Mouse (Mus musculus) limb, embryonic 13.5 days (tissue): ENCODE results near the gene Mast1. TPM values are rescaled to one million over a fixed set of nuclear protein-coding genes. Genes with fewer than 3 reads are reported as not detected.

Source experiments
- ATAC-seq: fragments of 200-750 bp; cut with Nextera tagmentation; 2 replicates; pipeline ENCODE4 v1.8.0; 2017; ENCODE audit warnings: low read depth, moderate number of reproducible peaks, moderate TSS enrichment; ENCODE audit not compliant: low FRiP score
- H3K27ac ChIP-seq: fragments of 300-500 bp; sonication (generic); 2 replicates; pipeline ENCODE4 v1.5.1; 2015; ENCODE audit warnings: inconsistent platforms, mild to moderate bottlenecking, moderate library complexity
- H3K27me3 ChIP-seq: fragments of 300-500 bp; sonication (generic); 2 replicates; pipeline ENCODE4 v1.6.1; 2015; ENCODE audit warnings: mild to moderate bottlenecking, inconsistent platforms
- H3K36me3 ChIP-seq: fragments of 300-500 bp; sonication (generic); 2 replicates; pipeline ENCODE4 v1.6.1; 2015; ENCODE audit warnings: inconsistent platforms, mild to moderate bottlenecking, moderate library complexity
- H3K4me1 ChIP-seq: fragments of 300-500 bp; sonication (generic); 2 replicates; pipeline ENCODE4 v1.6.1; 2015; ENCODE audit warnings: inconsistent platforms
- H3K4me2 ChIP-seq: fragments of 300-500 bp; sonication (generic); replicated peaks from 2 replicates; pipeline ENCODE4 v1.6.1; 2015; ENCODE audit warnings: inconsistent platforms, mild to moderate bottlenecking, moderate library complexity
- H3K4me3 ChIP-seq: fragments of 300-500 bp; sonication (generic); 2 replicates; pipeline ENCODE4 v1.5.1; 2015; ENCODE audit warnings: moderate library complexity, mild to moderate bottlenecking, inconsistent platforms
- H3K9ac ChIP-seq: fragments of 300-500 bp; sonication (generic); 2 replicates; pipeline ENCODE4 v1.6.1; 2015; ENCODE audit warnings: mild to moderate bottlenecking, inconsistent platforms
- H3K9me3 ChIP-seq: fragments of 300-500 bp; sonication (generic); 2 replicates; pipeline ENCODE4 v1.6.1; 2016; ENCODE audit warnings: inconsistent platforms
- WGBS: fragments of 180-500 bp; shearing (Covaris S2); methylation state at CpG from one replicate; pipeline ENCODE4 v1.1.7; 2015; 5-methylcytosine and 5-hydroxymethylcytosine counted together
- polyA plus RNA-seq: library from polyadenylated mRNA; unstranded; fragments of >200 nt; fragmentation: Nextera tagmentation; extraction: Ambion mirVana; gene quantifications from 2 replicates; pipeline ENCODE4 v1.2.1, GENCODE M21; 2015

Mast1 gene
- polyA plus RNA-seq, 1 experiment from 2014 or later: 0.55 TPM

DNA sequence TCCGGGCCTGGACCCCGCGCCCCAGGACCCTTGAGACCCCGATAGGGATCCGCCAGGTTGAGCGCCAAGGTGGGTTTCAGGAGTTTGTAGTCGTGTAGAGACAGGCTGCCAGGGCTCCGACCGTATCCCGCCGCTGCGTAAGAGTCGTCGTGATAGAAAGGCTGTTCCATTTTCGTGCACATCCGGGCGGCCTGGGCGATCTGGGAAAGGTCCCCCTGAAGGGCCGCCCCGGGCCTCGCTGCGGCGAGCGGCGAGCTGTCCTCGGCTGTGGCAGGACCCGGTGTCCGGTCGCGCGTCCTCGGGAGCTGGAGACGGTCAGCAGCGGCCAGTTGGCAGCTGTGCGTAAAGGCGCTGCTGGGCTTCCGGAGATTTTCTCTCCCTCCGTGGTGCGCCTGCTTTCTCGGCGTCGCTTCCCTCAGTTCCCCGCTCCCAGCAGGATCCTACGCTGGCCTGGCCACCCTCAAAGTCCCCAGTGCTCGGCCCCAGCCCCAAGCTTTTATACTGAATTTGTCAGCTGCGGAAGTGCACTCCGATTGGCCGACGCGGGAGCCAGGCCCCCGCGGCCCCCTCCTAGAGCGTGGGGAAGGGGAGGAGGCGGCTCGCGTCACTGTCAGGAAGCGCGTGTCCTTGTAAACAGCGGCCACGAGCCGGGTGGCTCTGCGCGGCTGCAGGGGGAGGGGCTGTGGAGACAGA is 41.2 kb upstream of the Mast1 start, which contains the start of gene Junb:
Gene Junb, minus strand, starts transcription at position 471 of the 693 bp plus-strand sequence.
- Histone ChIP-seq H3K4me2 (peak within 1 kb of the TSS; percentile 98), H3K36me3 (peaks cover 13% of the 10 kb centered on the region), H3K27me3 (peaks cover 27% of the 10 kb centered on the region), H3K9ac (peak within 1 kb of the TSS; percentile 71), H3K9me3 (no peaks in the 10 kb centered on the region), H3K4me1 (peaks cover 74% of the 10 kb centered on the region), H3K27ac (peak within 1 kb of the TSS; percentile 48; the same call in 1 of the 2 replicates), H3K4me3 (peak within 1 kb of the TSS; percentile 59)
- peak; percentile 58 for ATAC-seq
- WGBS: under 1% methylated on average over 63 of the region's 63 CpGs

DNA sequence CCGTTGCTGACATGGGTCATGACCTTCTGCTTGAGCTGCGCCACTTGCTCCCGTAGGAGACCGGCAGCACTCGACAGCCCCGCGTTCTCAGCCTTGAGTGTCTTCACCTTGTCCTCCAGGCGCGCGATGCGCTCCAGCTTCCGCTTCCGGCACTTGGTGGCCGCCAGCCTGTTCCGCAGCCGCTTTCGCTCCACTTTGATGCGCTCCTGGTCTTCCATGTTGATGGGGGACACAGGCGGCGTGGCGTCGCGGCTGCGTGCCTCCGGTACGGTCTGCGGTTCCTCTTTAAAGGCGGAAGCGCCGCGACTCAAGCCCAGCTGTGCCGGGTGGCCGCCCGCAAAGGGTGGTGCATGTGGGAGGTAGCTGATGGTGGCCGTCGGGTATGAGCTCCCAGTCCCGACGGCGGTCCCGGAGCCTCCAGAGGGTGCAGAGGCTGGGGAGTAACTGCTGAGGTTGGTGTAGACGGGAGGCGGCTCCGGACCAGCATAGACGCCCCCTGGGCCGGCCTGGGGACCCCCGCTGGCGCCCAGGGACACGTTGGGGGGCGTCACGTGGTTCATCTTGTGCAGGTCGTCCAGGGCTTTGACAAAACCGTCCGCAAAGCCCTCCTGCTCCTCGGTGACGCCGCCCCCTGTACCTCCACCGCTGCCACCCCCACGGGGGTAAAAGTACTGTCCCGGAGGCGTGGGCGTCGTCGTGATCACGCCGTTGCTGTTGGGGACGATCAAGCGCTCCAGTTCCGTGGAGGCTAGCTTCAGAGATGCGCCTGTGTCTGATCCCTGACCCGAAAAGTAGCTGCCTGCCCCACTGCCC is 40.5 kb upstream of the Mast1 start:
- H3K27ac ChIP-seq: peak overlapping the region; percentile 48; the same call in 1 of the 2 replicates
- no peak for ATAC-seq
- no peaks in the 10 kb centered on the region for H3K9me3 ChIP-seq
- H3K9ac ChIP-seq: peak overlapping the region; percentile 71
- peak overlapping the region; percentile 98 for H3K4me2 ChIP-seq
- peaks cover 21% of the 10 kb centered on the region for H3K36me3 ChIP-seq
- peaks cover 27% of the 10 kb centered on the region for H3K27me3 ChIP-seq
- peaks cover 74% of the 10 kb centered on the region for H3K4me1 ChIP-seq
- H3K4me3 ChIP-seq: peak overlapping the region; percentile 59
- WGBS: under 1% methylated on average over 68 of the region's 70 CpGs

DNA sequence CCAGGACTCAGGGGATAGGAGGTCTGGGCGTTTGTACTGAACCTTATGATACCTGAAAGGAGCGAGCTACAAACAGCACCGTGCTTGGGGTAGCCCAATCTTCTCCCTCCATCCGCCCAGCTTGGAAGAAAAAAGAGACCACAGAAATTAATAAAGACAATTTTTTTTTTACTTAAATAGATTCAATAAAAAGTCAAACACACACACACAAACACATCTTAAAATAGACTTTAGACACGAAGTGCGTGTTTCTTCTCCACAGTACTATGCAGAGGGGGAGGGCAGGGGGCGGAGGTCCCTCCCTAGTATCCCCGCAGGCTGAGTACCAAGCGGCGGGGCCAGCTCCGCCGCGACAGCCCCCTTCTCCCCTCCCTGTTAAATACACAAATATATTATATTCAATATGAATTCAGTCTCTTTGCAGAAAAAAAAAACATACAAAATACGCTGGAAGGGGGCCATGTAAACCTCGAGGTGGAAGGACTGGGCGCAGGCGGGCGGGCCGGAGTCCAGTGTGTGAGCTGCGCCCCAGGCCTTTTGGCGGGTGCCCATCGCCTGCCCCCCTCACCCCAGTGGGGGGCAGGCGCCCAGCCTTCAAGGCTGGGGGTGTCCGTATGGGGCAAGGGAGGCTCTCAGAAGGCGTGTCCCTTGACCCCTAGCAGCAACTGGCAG is 39.7 kb upstream of the Mast1 start:
- Histone ChIP-seq H3K4me1 (peaks cover 68% of the 10 kb centered on the region), H3K4me2 (peak overlapping the region; percentile 98), H3K36me3 (peaks cover 28% of the 10 kb centered on the region), H3K27me3 (peaks cover 27% of the 10 kb centered on the region), H3K9ac (peak overlapping the region; percentile 71), H3K9me3 (no peaks in the 10 kb centered on the region), H3K27ac (no peak overlapping the region), H3K4me3 (peak overlapping the region; percentile 59)
- ATAC-seq: no peak
- 3% methylated on average over 25 of the region's 25 CpGs for WGBS

DNA sequence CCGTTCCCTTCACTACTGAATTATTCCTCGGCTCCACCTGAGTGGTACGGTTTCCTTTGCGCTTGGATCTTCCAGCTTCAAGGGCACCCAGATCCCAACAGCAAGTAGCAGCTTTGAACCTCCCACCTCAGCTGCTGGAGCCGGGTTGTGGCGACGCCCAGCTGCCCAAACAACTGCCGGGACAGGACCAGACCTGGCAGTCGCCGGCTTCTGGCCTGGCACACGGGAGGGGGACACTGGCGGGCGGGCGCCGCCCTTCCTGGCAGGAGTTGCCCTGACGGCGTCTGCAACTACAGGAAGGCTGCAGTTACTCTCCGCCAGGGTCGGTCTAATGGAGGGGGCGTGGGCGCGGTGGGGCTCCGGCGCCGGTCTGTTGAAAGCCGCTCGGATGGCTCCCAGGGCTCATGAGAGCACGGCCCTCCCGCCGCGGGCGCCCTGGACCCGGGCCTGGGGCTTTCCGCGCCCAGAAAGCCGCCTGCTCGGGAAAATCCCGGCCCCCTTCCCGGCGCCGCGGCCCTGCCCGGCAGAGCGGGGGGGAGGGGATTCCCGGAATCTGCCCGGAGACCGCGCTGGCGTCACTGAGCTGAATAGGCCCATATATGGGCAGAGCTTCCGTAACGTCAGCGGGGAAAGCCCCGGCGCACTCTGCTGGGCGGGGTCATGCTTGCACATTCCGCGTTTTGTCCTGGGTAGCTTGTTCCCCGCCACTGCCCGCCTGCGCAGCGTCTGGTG is 39.0 kb upstream of the Mast1 start:
- H3K9me3 ChIP-seq: no peaks in the 10 kb centered on the region
- under 1% methylated on average over 57 of the region's 61 CpGs for WGBS
- H3K4me3 ChIP-seq: peak overlapping the region; percentile 59
- peak overlapping the region; percentile 58 for H3K27ac ChIP-seq
- H3K36me3 ChIP-seq: peaks cover 35% of the 10 kb centered on the region
- H3K27me3 ChIP-seq: peaks cover 27% of the 10 kb centered on the region
- peaks cover 63% of the 10 kb centered on the region for H3K4me1 ChIP-seq
- peak; percentile 80 for ATAC-seq
- H3K4me2 ChIP-seq: peak overlapping the region; percentile 98
- H3K9ac ChIP-seq: peak overlapping the region; percentile 71

DNA sequence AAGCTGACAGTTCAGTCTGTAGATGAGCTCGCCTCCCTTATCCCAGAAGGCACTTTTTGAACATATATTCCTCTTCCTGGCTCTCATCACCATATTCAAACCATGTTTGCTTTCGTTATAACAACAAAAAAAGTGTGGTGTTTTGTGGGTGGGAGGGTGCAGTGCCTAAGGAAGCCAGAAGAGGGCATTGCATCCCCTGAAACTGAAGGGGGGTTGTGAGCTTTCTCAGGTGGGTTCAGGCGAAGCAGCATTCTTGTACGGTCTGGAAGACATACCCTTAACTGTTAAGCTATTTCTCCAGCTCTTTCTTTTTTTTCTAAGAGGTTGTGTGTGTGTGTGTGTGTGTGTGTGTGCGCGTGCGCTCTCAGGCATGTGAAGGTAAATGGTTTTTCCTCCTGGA is 38.3 kb upstream of the Mast1 start:
- WGBS: 23% methylated on average over 7 of the region's 7 CpGs
- H3K36me3 ChIP-seq: peaks cover 40% of the 10 kb centered on the region
- no peaks in the 10 kb centered on the region for H3K9me3 ChIP-seq
- ATAC-seq: no peak
- H3K4me2 ChIP-seq: peak overlapping the region; percentile 98
- no peak overlapping the region for H3K9ac ChIP-seq
- H3K4me1 ChIP-seq: peaks cover 63% of the 10 kb centered on the region
- H3K27me3 ChIP-seq: peaks cover 27% of the 10 kb centered on the region
- H3K27ac ChIP-seq: peak overlapping the region; percentile 58; the same call in 1 of the 2 replicates
- 0 out of 2 replicates have a peak overlapping the region, but pooled peaks have one; percentile 59 for H3K4me3 ChIP-seq

DNA sequence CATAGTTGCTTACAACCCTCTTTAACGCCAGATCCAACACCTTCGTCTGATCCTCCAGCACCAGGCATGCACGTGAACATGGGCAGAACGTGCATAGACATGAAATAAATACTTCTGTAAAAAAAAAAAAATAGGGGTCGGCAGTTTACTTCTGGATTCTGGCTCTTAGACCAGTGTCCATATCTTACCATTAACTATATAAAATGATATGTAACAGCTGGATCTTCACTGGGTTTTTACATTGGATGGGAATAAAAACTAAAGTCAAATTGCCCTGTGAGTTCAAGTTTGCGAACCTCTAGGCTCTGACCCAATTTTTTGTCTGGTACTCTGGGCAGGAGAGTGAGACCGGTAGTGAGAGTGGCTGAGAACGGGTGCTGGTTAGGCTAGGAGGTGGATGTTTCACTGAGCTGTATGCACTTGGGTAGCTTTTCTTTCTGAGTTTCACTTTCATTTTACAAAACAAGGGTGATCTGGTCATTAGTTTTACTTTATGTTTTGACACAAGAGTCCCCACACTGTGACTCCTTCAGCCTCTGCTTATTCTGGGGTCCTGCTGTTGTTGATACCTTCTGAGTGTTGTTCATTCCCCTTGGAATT is 37.5 kb upstream of the Mast1 start:
- Histone ChIP-seq H3K4me1 (peaks cover 58% of the 10 kb centered on the region), H3K27me3 (peaks cover 27% of the 10 kb centered on the region), H3K9me3 (no peaks in the 10 kb centered on the region), H3K4me2 (no peak overlapping the region), H3K27ac (no peak overlapping the region), H3K9ac (no peak overlapping the region; the same call in 1 of the 2 replicates), H3K4me3 (no peak overlapping the region), H3K36me3 (peaks cover 40% of the 10 kb centered on the region)
- whole genome bisulfite sequencing: 74% methylated on average over 8 of the region's 8 CpGs
- no peak for ATAC-seq

DNA sequence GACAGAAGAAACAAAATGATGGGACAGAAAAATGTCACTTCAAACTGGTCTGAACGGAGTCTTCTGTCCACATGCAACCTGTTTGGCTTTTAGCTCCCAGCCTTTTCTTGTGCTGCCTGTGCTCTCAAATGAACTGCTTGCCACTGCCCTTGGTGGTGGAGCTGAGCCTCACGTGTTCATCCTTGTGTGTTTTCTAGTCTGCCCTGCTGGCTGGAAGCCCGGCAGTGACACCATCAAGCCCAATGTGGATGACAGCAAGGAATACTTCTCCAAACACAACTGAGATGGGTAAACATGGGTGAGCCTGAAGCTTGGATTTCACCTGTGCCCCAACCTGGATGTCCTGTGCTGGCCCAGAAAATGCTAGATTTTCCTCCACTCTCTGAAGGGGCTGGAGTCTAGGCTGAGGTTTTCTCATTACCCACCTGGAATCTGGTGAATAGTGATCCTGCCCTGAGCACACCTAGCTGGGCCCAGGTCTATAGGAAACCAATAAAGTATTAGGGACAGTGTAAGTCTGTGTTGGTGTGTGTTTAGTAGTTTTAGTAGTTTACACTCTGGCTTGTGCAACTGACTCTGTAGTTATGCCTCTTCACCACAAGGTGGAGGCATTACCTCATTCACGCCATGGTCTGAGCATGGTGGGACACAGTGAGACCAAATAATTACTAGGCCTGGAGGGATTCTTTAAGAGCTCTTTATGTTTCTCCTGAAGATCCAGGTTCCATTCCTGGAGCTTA is 36.8 kb upstream of the Mast1 start:
- Histone ChIP-seq H3K27me3 (peaks cover 25% of the 10 kb centered on the region), H3K36me3 (peaks cover 40% of the 10 kb centered on the region), H3K4me2 (no peak overlapping the region), H3K4me1 (peaks cover 51% of the 10 kb centered on the region), H3K27ac (no peak overlapping the region), H3K9ac (no peak overlapping the region), H3K9me3 (no peaks in the 10 kb centered on the region), H3K4me3 (no peak overlapping the region)
- ATAC-seq: 0 out of 2 replicates have a peak, but pooled peaks have one; percentile 12
- WGBS: 65% methylated on average over 4 of the region's 4 CpGs

DNA sequence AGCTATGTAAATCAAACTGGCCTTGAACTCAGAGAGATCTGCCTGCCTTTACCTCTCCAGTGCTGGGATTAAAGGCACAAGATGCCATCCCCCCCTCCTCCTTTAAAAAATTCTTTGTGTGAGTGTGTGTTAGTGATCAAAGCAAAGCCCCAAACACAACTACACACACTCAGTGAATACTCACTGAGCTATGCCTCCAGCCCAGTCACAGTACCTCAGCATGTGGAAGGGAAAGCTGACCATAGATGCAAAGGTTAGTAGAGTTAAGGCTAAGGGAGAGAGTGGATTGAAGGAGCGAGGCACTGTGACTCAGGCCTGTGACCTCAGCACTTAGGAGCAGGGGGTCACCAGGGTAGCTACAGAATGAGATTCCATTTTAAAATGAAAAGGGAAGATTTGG is 35.9 kb upstream of the Mast1 start:
- WGBS: 88% methylated on average over 1 of the region's 1 CpGs
- H3K4me2 ChIP-seq: no peak overlapping the region
- H3K9me3 ChIP-seq: no peaks in the 10 kb centered on the region
- no peak for ATAC-seq
- H3K4me1 ChIP-seq: peaks cover 51% of the 10 kb centered on the region
- H3K9ac ChIP-seq: no peak overlapping the region
- no peak overlapping the region for H3K4me3 ChIP-seq
- no peak overlapping the region for H3K27ac ChIP-seq
- H3K36me3 ChIP-seq: peaks cover 40% of the 10 kb centered on the region
- H3K27me3 ChIP-seq: peaks cover 16% of the 10 kb centered on the region

DNA sequence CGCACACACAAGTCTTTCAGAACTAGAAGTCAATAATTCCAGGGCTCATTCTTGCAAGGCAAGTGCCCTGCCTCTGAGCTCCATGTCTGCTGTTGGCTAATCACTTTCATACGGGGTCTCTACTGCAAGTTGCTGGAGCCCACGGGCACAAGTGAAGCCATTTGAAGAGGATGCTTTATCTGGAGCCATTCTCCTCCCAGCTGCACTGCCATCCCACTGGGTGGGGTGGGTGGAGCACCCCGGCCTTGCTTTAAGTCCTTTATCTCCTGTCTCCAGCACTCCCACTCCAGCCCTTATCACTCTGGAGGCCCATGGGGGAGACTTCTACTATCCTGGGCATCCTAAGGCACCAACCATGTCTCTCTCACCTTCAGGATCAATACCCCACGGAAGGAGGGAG is 33.8 kb upstream of the Mast1 start:
- 61% methylated on average over 5 of the region's 5 CpGs for WGBS
- no peak for ATAC-seq
- H3K36me3 ChIP-seq: peaks cover 40% of the 10 kb centered on the region
- H3K9me3 ChIP-seq: no peaks in the 10 kb centered on the region
- peak overlapping the region; percentile 80 for H3K4me3 ChIP-seq
- H3K9ac ChIP-seq: peak overlapping the region; percentile 93
- H3K27me3 ChIP-seq: no peaks in the 10 kb centered on the region
- H3K4me2 ChIP-seq: peak overlapping the region; percentile 94
- no peak overlapping the region; the same call in 1 of the 2 replicates for H3K27ac ChIP-seq
- H3K4me1 ChIP-seq: peaks cover 44% of the 10 kb centered on the region

DNA sequence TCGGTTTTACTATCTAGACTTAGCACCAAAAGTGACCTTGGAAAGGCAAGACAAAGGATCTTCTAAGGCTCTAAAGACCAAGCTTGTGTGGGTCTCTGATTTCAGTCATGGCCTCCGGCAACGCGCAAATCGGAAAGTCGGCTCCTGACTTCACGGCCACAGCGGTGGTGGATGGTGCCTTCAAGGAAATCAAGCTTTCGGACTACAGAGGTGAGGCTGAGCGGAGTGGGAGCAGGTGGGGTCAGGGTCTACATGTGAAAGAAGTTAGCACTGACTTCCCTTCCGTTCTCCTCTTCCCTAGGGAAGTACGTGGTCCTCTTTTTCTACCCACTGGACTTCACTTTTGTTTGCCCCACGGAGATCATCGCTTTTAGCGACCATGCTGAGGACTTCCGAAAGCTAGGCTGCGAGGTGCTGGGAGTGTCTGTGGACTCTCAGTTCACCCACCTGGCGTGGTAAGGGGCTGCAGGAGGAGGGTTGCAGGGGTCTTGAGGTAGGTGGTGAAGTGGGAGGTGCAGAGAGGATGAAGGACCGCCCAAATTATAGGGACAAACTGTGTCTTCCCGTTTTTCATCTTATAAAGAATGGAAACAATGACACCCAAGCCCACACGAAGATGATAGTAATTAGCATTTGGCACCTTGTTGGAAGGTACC is 33.1 kb upstream of the Mast1 start:
- no peaks in the 10 kb centered on the region for H3K27me3 ChIP-seq
- peak overlapping the region; percentile 80 for H3K4me3 ChIP-seq
- H3K4me2 ChIP-seq: peak overlapping the region; percentile 94
- no peak for ATAC-seq
- WGBS: 7% methylated on average over 21 of the region's 21 CpGs
- peaks cover 40% of the 10 kb centered on the region for H3K36me3 ChIP-seq
- no peaks in the 10 kb centered on the region for H3K9me3 ChIP-seq
- H3K4me1 ChIP-seq: peaks cover 40% of the 10 kb centered on the region
- H3K27ac ChIP-seq: peak overlapping the region; percentile 87
- peak overlapping the region; percentile 93 for H3K9ac ChIP-seq
